Mouse (Mus musculus): ENCODE data around the gene Zfp541.

The Zfp541 gene

GRCm38 (mm10) chr7:16128344-16128743, 66.7 kb downstream of the Zfp541 start:
- no peak for DNase-seq (ENCODE audit: low spot score in 2 of 2)

GRCm38 (mm10) chr7:16128899-16129298, 67.3 kb downstream of the Zfp541 start:
- no peak for DNase-seq (ENCODE audit: low spot score in 2 of 2)

- DNase-seq (ENCODE audit: low spot score in 2 of 2): peak; percentile 71 to 73
These were observed 67.8 kb downstream of the Zfp541 start, which contains the start of gene Slc8a2 for GRCm38 (mm10) chr7:16129421-16129845. Gene Slc8a2 (plus strand): TSS chr7:16129826.

- no peak for DNase-seq (ENCODE audit: low spot score in 2 of 2)
These were observed 68.5 kb downstream of the Zfp541 start for GRCm38 (mm10) chr7:16129846-16130691.

GRCm38 (mm10) chr7:16130956-16131634, 69.5 kb downstream of the Zfp541 start:
- no peak for DNase-seq (ENCODE audit: low spot score in 2 of 2)

GRCm38 (mm10) chr7:16132161-16132581, 70.6 kb downstream of the Zfp541 start:
- no peak for DNase-seq (ENCODE audit: low spot score in 2 of 2)

- DNase-seq (ENCODE audit: low spot score in 2 of 2): no peak
These were observed 71.3 kb downstream of the Zfp541 start for GRCm38 (mm10) chr7:16132926-16133325.

- DNase-seq (ENCODE audit: low spot score in 2 of 2): no peak
These were observed 72.1 kb downstream of the Zfp541 start for GRCm38 (mm10) chr7:16133691-16134090.

- no peak for DNase-seq (ENCODE audit: low spot score in 2 of 2)
These were observed 73.4 kb downstream of the Zfp541 start for GRCm38 (mm10) chr7:16134951-16135392.
